34 mouse cellular contexts compared by ENCODE assay signal in genomic region chr1:69717107-69717506, GRCm38 (mm10).
"Had no signal": no experiment of that assay in that cellular context is flagged by ENCODE, and none has a peak within 500 bp of the region (broad histone marks: within the 10 kb centered on the region; RNA-seq: fewer than 3 reads in every experiment).

No protein-coding gene starts in this region.

- H3K27me3 ChIP-seq: heart, embryonic 12.5 days; heart, embryonic 13.5 days; heart, embryonic 15.5 days; hindbrain, embryonic 12.5 days; hindbrain, embryonic 13.5 days; hindbrain, embryonic 15.5 days; intestine, embryonic 15.5 days; kidney, embryonic 15.5 days had no signal

- H3K4me2 ChIP-seq: heart, embryonic 11.5 days; heart, embryonic 12.5 days; heart, embryonic 13.5 days; heart, embryonic 15.5 days; hindbrain, embryonic 12.5 days; hindbrain, embryonic 13.5 days; hindbrain, embryonic 14.5 days; hindbrain, embryonic 15.5 days; intestine, embryonic 15.5 days; kidney, embryonic 15.5 days had no signal

- H3K27ac ChIP-seq: heart, embryonic 10.5 days; heart, embryonic 13.5 days; heart, embryonic 15.5 days; hindbrain, embryonic 10.5 days; hindbrain, embryonic 12.5 days; hindbrain, embryonic 13.5 days; hindbrain, embryonic 14.5 days; hindbrain, embryonic 15.5 days; hindbrain, postnatal 0 days; intestine, embryonic 15.5 days; kidney, embryonic 15.5 days; kidney, postnatal 0 days; layer of hippocampus, adult 2 months had no signal

- ATAC-seq: hindbrain, embryonic 16.5 days; hindbrain, postnatal 0 days; inflammation-experienced regulatory T-cells, adult 6 months; intestine, embryonic 15.5 days; intestine, postnatal 0 days had no signal

- H3K4me3 ChIP-seq: heart, embryonic 10.5 days; heart, embryonic 12.5 days; heart, embryonic 13.5 days; heart, embryonic 15.5 days; hindbrain, embryonic 10.5 days; hindbrain, embryonic 12.5 days; hindbrain, embryonic 13.5 days; hindbrain, embryonic 15.5 days; intestine, embryonic 15.5 days; kidney, embryonic 15.5 days; layer of hippocampus, adult 2 months had no signal

- H3K9me3 ChIP-seq: heart, embryonic 10.5 days; heart, embryonic 12.5 days; heart, embryonic 13.5 days; heart, embryonic 15.5 days; hindbrain, embryonic 10.5 days; hindbrain, embryonic 12.5 days; hindbrain, embryonic 13.5 days; hindbrain, embryonic 15.5 days; intestine, embryonic 15.5 days; kidney, embryonic 15.5 days had no signal

- DNase-seq: heart, postnatal 10 days; heart, postnatal 14 days; heart, postnatal 36 days; heart, postnatal 4 days; kidney, adult 11 months; kidney, adult 18-20 months; kidney, adult 2 months; kidney, adult 8-10 months; kidney, adult 9 months; kidney, postnatal 10 days; kidney, postnatal 14 days; kidney, postnatal 25 days; kidney, postnatal 36 days; kidney, postnatal 4 days; layer of hippocampus, adult 9-11 months; layer of hippocampus, postnatal 36 days had no signal

- H3K9ac ChIP-seq: heart, embryonic 12.5 days; heart, embryonic 13.5 days; heart, embryonic 15.5 days; hindbrain, embryonic 12.5 days; hindbrain, embryonic 13.5 days; hindbrain, embryonic 14.5 days; hindbrain, embryonic 15.5 days; intestine, embryonic 15.5 days; kidney, embryonic 15.5 days had no signal

- H3K4me1 ChIP-seq: heart, embryonic 10.5 days; heart, embryonic 12.5 days; heart, embryonic 13.5 days; heart, embryonic 15.5 days; hindbrain, embryonic 10.5 days; hindbrain, embryonic 12.5 days; hindbrain, embryonic 13.5 days; hindbrain, embryonic 15.5 days; intestine, embryonic 15.5 days; kidney, embryonic 15.5 days had no signal

- H3K36me3 ChIP-seq: heart, embryonic 10.5 days; heart, embryonic 12.5 days; heart, embryonic 13.5 days; heart, embryonic 15.5 days; hindbrain, embryonic 10.5 days; hindbrain, embryonic 12.5 days; hindbrain, embryonic 13.5 days; hindbrain, embryonic 15.5 days; intestine, embryonic 15.5 days; kidney, embryonic 15.5 days had no signal
